Mouse (Mus musculus): ENCODE measurements around the gene Tas2r144.

DNA sequence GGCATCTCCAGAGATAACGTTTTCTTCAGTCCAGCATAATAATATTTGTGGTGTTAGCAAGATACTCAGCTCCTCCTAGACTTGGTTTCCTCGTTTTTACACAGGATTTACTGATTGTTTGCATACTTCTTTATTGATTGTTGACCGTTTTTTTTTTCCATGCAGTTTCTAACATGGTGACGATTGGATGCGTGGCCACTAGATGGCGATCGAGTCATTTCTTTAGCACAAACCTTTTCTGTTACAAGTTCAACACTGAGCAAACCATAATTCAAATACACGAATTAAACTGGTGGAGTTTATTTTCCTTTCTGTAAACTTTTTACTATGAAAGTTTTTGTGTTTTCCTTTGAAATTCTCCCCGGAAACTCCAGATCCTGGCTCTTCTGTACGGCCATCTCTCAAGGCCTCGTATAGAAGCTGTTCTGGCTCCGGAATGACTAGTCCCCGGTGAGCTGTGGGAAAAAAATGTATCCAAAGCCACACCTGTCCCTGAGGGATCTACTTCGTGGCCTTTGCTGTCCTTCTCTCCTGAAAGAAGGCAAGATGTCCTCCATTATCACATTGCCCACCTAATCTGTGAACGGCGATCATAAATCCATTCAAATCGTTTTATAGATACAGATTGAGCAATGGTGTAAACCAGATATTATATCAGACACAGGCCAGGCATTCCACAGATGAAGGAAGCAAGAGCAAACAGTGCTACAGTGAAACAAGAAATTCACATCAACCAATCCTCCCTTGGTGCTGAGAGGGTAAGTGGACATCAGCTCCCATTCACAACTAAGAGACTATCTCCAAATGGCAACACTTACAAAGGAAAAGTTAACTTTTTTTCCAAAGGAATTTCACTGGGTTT, 12.3 kb downstream of the Tas2r144 start:
- TF ChIP-seq CTCF (IDR thresholded peaks at IDR 0.05; ENCODE audit: low read depth), result peak; percentile 87
- no peak for TF ChIP-seq EP300 (IDR thresholded peaks at IDR 0.05; ENCODE audit: low read depth)
